Mouse (Mus musculus): ENCODE measurements around the gene Slitrk3. TPM values are rescaled to one million over a fixed set of nuclear protein-coding genes. Genes with fewer than 3 reads are reported as not detected.
"Not testable (repeated sequence)": the region's sequence is repeated elsewhere in the genome, so short reads cannot be mapped to it uniquely, and the experiment has no call there.

Gene Slitrk3
- total RNA-seq (2021) = not detected
- long read RNA-seq, experiment 1 = 0 reads
- long read RNA-seq, experiment 2 = 0 reads

GRCm38 (mm10) chr3:73057197-73057811, at the start of gene Slitrk3:
Gene Slitrk3 (minus strand): TSS chr3:73057803.
- DNase-seq = no peak

- DNase-seq = not testable (repeated sequence)
Observed at GRCm38 (mm10) chr3:73094445-73094844, 36.8 kb upstream of the Slitrk3 start.

- no peak for DNase-seq
Observed at GRCm38 (mm10) chr3:73084620-73085019, 27.0 kb upstream of the Slitrk3 start.

GRCm38 (mm10) chr3:73065823-73066755, 8.5 kb upstream of the Slitrk3 start:
- peak; percentile 48 to 54 for DNase-seq

GRCm38 (mm10) chr3:73058190-73058589, 587 bp upstream of the Slitrk3 start:
- no peak for DNase-seq

GRCm38 (mm10) chr3:73056492-73057196, 959 bp downstream of the Slitrk3 start:
- DNase-seq = no peak

- DNase-seq = no peak
Observed at GRCm38 (mm10) chr3:73056044-73056438, 1.6 kb downstream of the Slitrk3 start.

GRCm38 (mm10) chr3:73055399-73056043, 2.1 kb downstream of the Slitrk3 start:
- DNase-seq = no peak

- no peak for DNase-seq
Observed at GRCm38 (mm10) chr3:73053451-73053931, 4.1 kb downstream of the Slitrk3 start.

- peak; percentile 46 to 63 for DNase-seq
Observed at GRCm38 (mm10) chr3:73046248-73046647, 11.4 kb downstream of the Slitrk3 start.

GRCm38 (mm10) chr3:73042256-73042655, 15.3 kb downstream of the Slitrk3 start:
- DNase-seq = no peak

- DNase-seq = no peak
Observed at GRCm38 (mm10) chr3:73006045-73006444, 51.6 kb downstream of the Slitrk3 start.

GRCm38 (mm10) chr3:73002933-73003696, 54.5 kb downstream of the Slitrk3 start:
- DNase-seq = no peak

GRCm38 (mm10) chr3:72997517-72997916, 60.1 kb downstream of the Slitrk3 start:
- no peak for DNase-seq

Other genes starting within 250 kb of the Slitrk3 start
- gene Sis, start 89.9 kb downstream of the Slitrk3 start, total RNA-seq (2021) = not detected

Measured in adrenal gland, postnatal 36 days (tissue).